Mouse (Mus musculus) myocyte (in vitro differentiated cells): ENCODE measurements around the gene Heg1. TPM values are rescaled to one million over a fixed set of nuclear protein-coding genes. Genes with fewer than 3 reads are reported as not detected.
A peak's percentile ranks its signal among the peaks of the same experiment; 100 is the strongest.

Experiments
- H3K27me3 ChIP-seq: one replicate; pipeline ENCODE4 v1.6.1; 2011; ENCODE audit not compliant: control insufficient read depth, insufficient read depth, insufficient read length
- H3K36me3 ChIP-seq: one replicate; pipeline ENCODE4 v1.6.1; 2011; ENCODE audit not compliant: control insufficient read depth, insufficient read depth
- H3K4me2 ChIP-seq: one replicate; pipeline ENCODE4 v1.6.1; 2011; ENCODE audit warnings: low read depth, control low read depth
- H3K4me3 ChIP-seq: one replicate; pipeline ENCODE4 v1.5.1; 2011; ENCODE audit warnings: mild to moderate bottlenecking, control low read depth, moderate library complexity
- H3K79me2 ChIP-seq: one replicate; pipeline ENCODE4 v1.6.1; 2011; ENCODE audit not compliant: control insufficient read depth, insufficient read depth
- H3ac ChIP-seq: one replicate; pipeline ENCODE4 v1.6.1; 2011; ENCODE audit not compliant: control insufficient read depth, insufficient read length
- CEBPB ChIP-seq: IDR thresholded peaks from 2 replicates; pipeline ENCODE4 v1.6.1; 2011; ENCODE audit warnings: mild to moderate bottlenecking, moderate library complexity; ENCODE audit not compliant: poor library complexity, insufficient read depth, severe bottlenecking
- E2F4 ChIP-seq: IDR thresholded peaks from one replicate; pipeline ENCODE4 v1.6.1; 2011; ENCODE audit warnings: mild to moderate bottlenecking, control low read depth, moderate library complexity; ENCODE audit not compliant: insufficient read depth
- MAX ChIP-seq: IDR thresholded peaks from one replicate; pipeline ENCODE4 v1.6.1; 2011; ENCODE audit warnings: low read depth, mild to moderate bottlenecking, control low read depth
- MYOD1 ChIP-seq, 3 experiments: IDR thresholded peaks; one replicate each; pipeline ENCODE4 v1.6.1; 2011; ENCODE audit warnings: control low read depth in 2 of 3, low read depth in 2 of 3, mild to moderate bottlenecking in 2 of 3, moderate library complexity in 1 of 3; ENCODE audit not compliant: insufficient read length in 2 of 3, control insufficient read depth in 1 of 3
- MYOG ChIP-seq, 3 experiments: IDR thresholded peaks; one replicate each; pipeline ENCODE4 v1.6.1; 2011; ENCODE audit warnings: control low read depth in 2 of 3, low read depth in 2 of 3, mild to moderate bottlenecking in 2 of 3; ENCODE audit not compliant: insufficient read length in 2 of 3, control insufficient read depth in 1 of 3, insufficient read depth in 1 of 3
- POLR2A ChIP-seq: IDR thresholded peaks from one replicate; pipeline ENCODE4 v1.6.1; 2011; ENCODE audit warnings: low read depth, mild to moderate bottlenecking, control low read depth, moderate library complexity; ENCODE audit not compliant: insufficient read length
- POLR2AphosphoS2 ChIP-seq: IDR thresholded peaks from one replicate; pipeline ENCODE4 v1.6.1; 2011; ENCODE audit warnings: low read depth, control low read depth; ENCODE audit not compliant: insufficient read length
- REST ChIP-seq: IDR thresholded peaks from one replicate; pipeline ENCODE4 v1.6.1; 2011; ENCODE audit warnings: mild to moderate bottlenecking, control low read depth, moderate library complexity; ENCODE audit not compliant: insufficient read depth, insufficient read length
- SRF ChIP-seq: IDR thresholded peaks from one replicate; pipeline ENCODE4 v1.6.1; 2011; ENCODE audit warnings: low read depth; ENCODE audit not compliant: control insufficient read depth, insufficient read length
- TCF12 ChIP-seq: IDR thresholded peaks from one replicate; pipeline ENCODE4 v1.6.1; 2011; ENCODE audit warnings: mild to moderate bottlenecking, control low read depth; ENCODE audit not compliant: poor library complexity, insufficient read depth, severe bottlenecking
- TCF3 ChIP-seq: IDR thresholded peaks from one replicate; pipeline ENCODE4 v1.6.1; 2011; ENCODE audit warnings: low read depth, control low read depth; ENCODE audit not compliant: insufficient read length
- USF1 ChIP-seq: IDR thresholded peaks from one replicate; pipeline ENCODE4 v1.6.1; 2011; ENCODE audit warnings: low read depth, mild to moderate bottlenecking, control low read depth, moderate library complexity
- polyA plus RNA-seq: library from polyadenylated mRNA; unstranded; fragments of >200 nt; fragmentation: generic; extraction: Trizol; gene quantifications from one replicate; pipeline ENCODE4 v1.2.1, GENCODE M21; 2012; ENCODE audit warnings: missing spikeins

Gene Heg1
- polyA plus RNA-seq, 1 experiment: 28.3 TPM

DNA sequence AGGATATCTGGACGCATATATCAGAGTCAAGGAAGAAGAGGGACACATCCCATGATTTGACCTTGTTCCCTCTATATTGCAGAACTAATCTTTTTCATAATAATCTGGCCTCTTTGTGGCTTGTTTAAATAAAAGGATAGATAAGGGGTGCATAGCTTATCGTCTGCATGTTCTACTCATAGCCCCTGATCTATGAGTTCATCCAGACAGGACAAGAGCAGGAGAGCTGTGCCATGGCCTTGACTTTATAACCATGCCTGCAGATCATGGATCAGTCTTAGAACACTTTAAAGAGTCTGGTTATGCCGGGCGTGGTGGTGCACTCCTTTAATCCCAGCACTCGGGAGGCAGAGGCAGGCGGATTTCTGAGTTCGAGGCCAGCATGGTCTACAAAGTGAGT lies 75.0 kb downstream of the Heg1 start:
- peaks cover 37% of the 10 kb centered on the region for H3K36me3 ChIP-seq
- TF ChIP-seq E2F4 (no peak), MYOG (IDR thresholded peaks at IDR 0.05; ENCODE audit: control insufficient read depth in 1 of 3, insufficient read depth in 1 of 3, insufficient read length in 2 of 3, low read depth in 2 of 3) (no peak), TCF3 (no peak), MYOD1 (IDR thresholded peaks at IDR 0.05; ENCODE audit: control insufficient read depth in 1 of 3, insufficient read length in 2 of 3, low read depth in 2 of 3) (no peak), CEBPB (no peak), SRF (no peak), USF1 (no peak), POLR2A (no peak)

DNA sequence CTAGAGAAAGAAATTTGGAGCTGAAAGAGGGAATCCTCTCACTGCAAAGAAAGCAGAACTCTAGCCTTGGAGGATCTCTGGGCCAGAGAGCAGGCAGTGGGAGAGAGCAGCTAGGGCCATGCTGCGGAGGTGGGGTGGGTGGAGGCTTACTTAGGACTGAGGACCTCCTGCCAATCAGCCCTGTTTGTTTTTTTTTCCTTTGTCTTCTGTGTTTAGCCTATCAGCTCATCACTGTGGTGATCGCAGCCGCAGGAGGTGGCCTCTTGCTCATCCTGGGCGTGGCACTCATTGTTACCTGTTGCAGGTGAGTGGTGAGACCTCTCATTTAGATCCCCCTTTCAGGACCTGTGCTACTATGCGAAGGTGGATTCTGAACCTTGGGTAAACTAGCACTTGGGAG lies 76.4 kb downstream of the Heg1 start:
- TF ChIP-seq MYOD1 (IDR thresholded peaks at IDR 0.05; ENCODE audit: control insufficient read depth in 1 of 3, insufficient read length in 2 of 3, low read depth in 2 of 3): no peak
- no peak for TF ChIP-seq E2F4
- no peak for TF ChIP-seq POLR2A
- TF ChIP-seq POLR2AphosphoS2: no peak
- no peak for TF ChIP-seq CEBPB
- no peak for TF ChIP-seq MAX
- Histone ChIP-seq H3K36me3 (peaks cover 33% of the 10 kb centered on the region), H3K4me2 (no peak overlapping the region), H3K27me3 (no peaks in the 10 kb centered on the region), H3ac (no peak overlapping the region), H3K4me3 (no peak overlapping the region), H3K79me2 (no peaks in the 10 kb centered on the region)

More for the DNA sequence above, 75.0 kb downstream of the Heg1 start:
- Histone ChIP-seq H3ac (no peak overlapping the region), H3K27me3 (no peaks in the 10 kb centered on the region), H3K79me2 (no peaks in the 10 kb centered on the region), H3K4me2 (no peak overlapping the region), H3K4me3 (no peak overlapping the region)

GRCm38 (mm10) chr16:33760996-33761395 lies 76.8 kb downstream of the Heg1 start:
- TF ChIP-seq TCF3 (no peak), MAX (no peak), MYOG (IDR thresholded peaks at IDR 0.05; ENCODE audit: control insufficient read depth in 1 of 3, insufficient read depth in 1 of 3, insufficient read length in 2 of 3, low read depth in 2 of 3) (no peak), TCF12 (no peak), E2F4 (no peak), POLR2A (no peak), USF1 (no peak), REST (no peak), CEBPB (no peak), POLR2AphosphoS2 (no peak), MYOD1 (IDR thresholded peaks at IDR 0.05; ENCODE audit: control insufficient read depth in 1 of 3, insufficient read length in 2 of 3, low read depth in 2 of 3) (no peak), SRF (no peak)
- Histone ChIP-seq H3ac (no peak overlapping the region), H3K4me2 (peak overlapping the region; percentile 2), H3K36me3 (peaks cover 28% of the 10 kb centered on the region), H3K79me2 (no peaks in the 10 kb centered on the region), H3K4me3 (no peak overlapping the region), H3K27me3 (no peaks in the 10 kb centered on the region)

DNA sequence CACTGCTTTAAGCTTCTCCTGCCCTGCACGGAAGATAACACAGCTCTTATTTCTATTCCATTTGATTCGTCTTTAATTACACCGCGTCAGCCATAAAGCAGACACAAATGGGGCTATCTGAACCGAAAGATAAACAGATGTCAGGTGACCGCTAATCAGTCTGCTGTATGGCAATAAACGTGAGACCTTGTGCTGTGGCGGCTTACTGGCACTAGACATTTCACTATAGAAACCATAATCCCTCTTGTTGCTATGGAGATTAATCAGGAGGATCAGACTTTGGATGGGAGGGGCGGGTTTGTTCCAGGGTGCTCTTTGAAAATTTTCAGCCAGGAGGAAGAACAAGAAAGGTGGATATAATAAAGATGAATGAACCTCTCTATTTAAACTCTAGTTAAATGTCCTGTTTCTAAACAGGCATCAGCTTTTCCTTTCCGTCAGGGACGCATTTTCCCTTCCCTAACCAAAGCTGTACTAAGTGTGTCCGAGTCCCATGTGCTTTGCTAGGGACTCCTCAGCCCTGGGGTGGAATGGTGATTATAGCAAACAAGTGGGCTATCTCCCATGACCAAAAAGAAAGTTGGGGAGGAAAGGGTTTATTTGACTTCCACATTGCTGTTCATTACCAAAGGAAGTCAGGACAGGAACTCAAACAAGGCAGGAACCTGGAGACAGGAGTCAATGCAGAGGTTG lies 80.5 kb downstream of the Heg1 start:
- no peaks in the 10 kb centered on the region for H3K27me3 ChIP-seq
- H3ac ChIP-seq: no peak overlapping the region
- no peak overlapping the region for H3K4me2 ChIP-seq
- TF ChIP-seq MAX (no peak), MYOG (IDR thresholded peaks at IDR 0.05; ENCODE audit: control insufficient read depth in 1 of 3, insufficient read depth in 1 of 3, insufficient read length in 2 of 3, low read depth in 2 of 3) (no peak), POLR2A (no peak), MYOD1 (IDR thresholded peaks at IDR 0.05; ENCODE audit: control insufficient read depth in 1 of 3, insufficient read length in 2 of 3, low read depth in 2 of 3) (no peak), TCF3 (no peak), POLR2AphosphoS2 (no peak), TCF12 (no peak), USF1 (no peak), E2F4 (no peak), CEBPB (no peak), REST (no peak), SRF (no peak)
- H3K79me2 ChIP-seq: no peaks in the 10 kb centered on the region
- peaks cover 11% of the 10 kb centered on the region for H3K36me3 ChIP-seq
- no peak overlapping the region for H3K4me3 ChIP-seq

DNA sequence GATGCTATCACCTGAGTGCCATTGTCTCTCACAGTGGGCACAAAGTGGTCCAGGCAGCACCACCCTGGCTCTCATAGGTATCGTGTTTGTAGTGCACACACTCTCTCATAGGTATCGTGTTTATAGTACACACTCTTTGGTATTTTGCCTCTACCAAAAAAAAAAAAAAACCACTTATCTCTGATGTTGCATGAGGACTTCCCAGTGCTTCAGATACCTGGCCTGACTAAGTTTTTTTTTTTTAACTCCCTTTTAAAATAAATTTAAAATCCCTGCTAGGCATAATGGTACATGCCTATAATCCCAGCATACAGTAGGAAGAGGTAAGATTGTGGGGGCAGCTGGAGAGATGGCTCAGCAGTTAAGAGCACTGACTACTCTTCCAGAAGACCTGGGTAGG lies 81.3 kb downstream of the Heg1 start:
- TF ChIP-seq SRF: no peak
- no peak for TF ChIP-seq REST
- TF ChIP-seq MYOD1 (IDR thresholded peaks at IDR 0.05; ENCODE audit: control insufficient read depth in 1 of 3, insufficient read length in 2 of 3, low read depth in 2 of 3): no peak
- TF ChIP-seq E2F4: no peak
- TF ChIP-seq CEBPB: no peak
- TF ChIP-seq POLR2A: no peak
- no peak for TF ChIP-seq TCF3
- TF ChIP-seq MYOG (IDR thresholded peaks at IDR 0.05; ENCODE audit: control insufficient read depth in 1 of 3, insufficient read depth in 1 of 3, insufficient read length in 2 of 3, low read depth in 2 of 3): no peak
- no peak for TF ChIP-seq MAX
- TF ChIP-seq USF1: no peak
- no peak for TF ChIP-seq TCF12
- no peak for TF ChIP-seq POLR2AphosphoS2
- no peak overlapping the region for H3ac ChIP-seq

More for the DNA sequence above, 81.3 kb downstream of the Heg1 start:
- Histone ChIP-seq H3K79me2 (no peaks in the 10 kb centered on the region), H3K36me3 (peaks cover 9% of the 10 kb centered on the region), H3K27me3 (no peaks in the 10 kb centered on the region), H3K4me2 (no peak overlapping the region), H3K4me3 (no peak overlapping the region)
